Mouse (Mus musculus) kidney, adult 2 months (tissue): ENCODE measurements at regions not wholly inside any gene's neighbourhood (a gene's known extent, or its start where the extent isn't known, plus 50 kb on each side); places are given as distances from the start of the nearest gene placed in this dataset.

Source experiments
- DNase-seq: peaks from one replicate; pipeline ENCODE4 v3.0.0; 2021
- H3K27ac ChIP-seq: fragments of 200-500 bp; 2 replicates; pipeline ENCODE4 v1.5.1; 2012; ENCODE audit warnings: low read depth, low read length, control low read depth, inconsistent platforms; ENCODE audit not compliant: insufficient read depth
- H3K27me3 ChIP-seq: fragments of 200-500 bp; replicated peaks from 2 replicates; pipeline ENCODE4 v1.6.1; 2012; ENCODE audit warnings: mild to moderate bottlenecking, moderate library complexity, low read length, inconsistent platforms; ENCODE audit not compliant: control insufficient read depth, insufficient read depth
- H3K36me3 ChIP-seq: fragments of 200-500 bp; 2 replicates; pipeline ENCODE4 v1.6.1; 2012; ENCODE audit warnings: mild to moderate bottlenecking, moderate library complexity, low read length, inconsistent platforms; ENCODE audit not compliant: control insufficient read depth, insufficient read depth
- H3K4me1 ChIP-seq: fragments of 200-500 bp; 2 replicates; pipeline ENCODE4 v1.6.1; 2011; ENCODE audit warnings: low read length; ENCODE audit not compliant: control insufficient read depth, insufficient read depth
- H3K4me3 ChIP-seq: fragments of 200-500 bp; 2 replicates; pipeline ENCODE4 v1.5.1; 2011; ENCODE audit warnings: mild to moderate bottlenecking, low read depth, low read length, control low read depth; ENCODE audit not compliant: insufficient read depth
- CTCF ChIP-seq: fragments of 200-500 bp; conservative IDR thresholded peaks from 2 replicates; pipeline ENCODE4 v1.5.1; 2011; ENCODE audit warnings: low read depth, mild to moderate bottlenecking, control low read depth, low read length, moderate library complexity, mixed read lengths; ENCODE audit not compliant: insufficient read depth, insufficient read length
- POLR2A ChIP-seq: fragments of 200-500 bp; IDR thresholded peaks from one replicate; pipeline ENCODE4 v1.6.1; 2011; ENCODE audit warnings: low read depth, low read length, control low read depth
- WGBS: fragments of 180-500 bp; shearing (Covaris S2); methylation state at CpG from one replicate; pipeline ENCODE4 v1.1.7; 2018; 5-methylcytosine and 5-hydroxymethylcytosine counted together

DNA sequence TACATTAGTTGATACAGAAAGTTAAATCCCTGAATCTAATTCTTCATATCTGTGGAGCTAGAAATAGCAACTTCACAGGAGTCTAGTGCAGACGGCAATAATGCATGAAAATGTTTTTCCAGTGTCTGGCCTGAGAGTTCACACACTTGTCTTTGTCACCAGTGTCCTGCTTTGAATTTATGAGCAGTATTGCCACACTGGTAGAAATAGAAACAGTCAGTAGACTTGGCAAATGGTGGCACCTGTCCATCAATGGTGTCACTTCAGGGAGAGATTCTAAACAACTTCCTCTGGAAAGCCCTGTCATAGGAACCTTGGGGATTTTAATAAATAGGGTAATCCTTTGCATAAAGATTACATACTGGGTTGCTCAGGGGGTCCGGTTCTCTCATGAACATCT, 621.5 kb upstream of the Cdh11 start:
- no peaks in the 10 kb centered on the region for H3K36me3 ChIP-seq
- H3K27ac ChIP-seq = no peak overlapping the region
- no peak for DNase-seq
- no peaks in the 10 kb centered on the region for H3K4me1 ChIP-seq
- TF ChIP-seq CTCF = no peak
- no peak for TF ChIP-seq POLR2A
- WGBS = 60% methylated on average over 2 of the region's 2 CpGs
- H3K4me3 ChIP-seq = no peak overlapping the region
- H3K27me3 ChIP-seq = no peaks in the 10 kb centered on the region

- Histone ChIP-seq H3K4me3 (no peak overlapping the region), H3K4me1 (no peaks in the 10 kb centered on the region), H3K27ac (no peak overlapping the region), H3K36me3 (no peaks in the 10 kb centered on the region), H3K27me3 (no peaks in the 10 kb centered on the region)
- DNase-seq = peak; percentile 14
- TF ChIP-seq CTCF (no peak), POLR2A (no peak)
- WGBS = 41% methylated on average over 5 of the region's 5 CpGs
These were observed 622.2 kb upstream of the Cdh11 start for GRCm38 (mm10) chr8:103407631-103408030.

DNA sequence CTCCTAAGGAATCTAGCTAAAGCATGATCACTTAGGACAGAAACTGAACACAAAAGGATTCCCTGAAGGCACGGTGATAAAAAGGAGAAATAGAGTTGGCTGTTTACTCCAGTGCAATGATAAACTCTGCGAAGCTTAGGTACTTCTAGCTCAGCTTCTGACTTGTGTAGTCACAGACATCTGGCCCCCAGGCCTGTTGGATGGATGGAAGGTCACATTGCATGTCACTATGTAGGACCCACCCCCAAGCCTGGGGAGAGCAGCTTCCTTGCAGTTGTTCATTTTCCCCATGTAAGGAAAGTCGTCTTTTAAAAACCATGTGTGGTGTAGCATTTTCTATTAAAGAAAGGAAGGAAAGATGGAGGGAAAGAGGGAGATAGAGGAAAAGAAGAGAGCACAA, 623.0 kb upstream of the Cdh11 start:
- H3K4me3 ChIP-seq = no peak overlapping the region
- no peak for DNase-seq
- H3K4me1 ChIP-seq = no peaks in the 10 kb centered on the region
- 64% methylated on average over 3 of the region's 3 CpGs for WGBS
- H3K36me3 ChIP-seq = no peaks in the 10 kb centered on the region
- no peaks in the 10 kb centered on the region for H3K27me3 ChIP-seq
- TF ChIP-seq CTCF (no peak), POLR2A (no peak)
- no peak overlapping the region for H3K27ac ChIP-seq

DNA sequence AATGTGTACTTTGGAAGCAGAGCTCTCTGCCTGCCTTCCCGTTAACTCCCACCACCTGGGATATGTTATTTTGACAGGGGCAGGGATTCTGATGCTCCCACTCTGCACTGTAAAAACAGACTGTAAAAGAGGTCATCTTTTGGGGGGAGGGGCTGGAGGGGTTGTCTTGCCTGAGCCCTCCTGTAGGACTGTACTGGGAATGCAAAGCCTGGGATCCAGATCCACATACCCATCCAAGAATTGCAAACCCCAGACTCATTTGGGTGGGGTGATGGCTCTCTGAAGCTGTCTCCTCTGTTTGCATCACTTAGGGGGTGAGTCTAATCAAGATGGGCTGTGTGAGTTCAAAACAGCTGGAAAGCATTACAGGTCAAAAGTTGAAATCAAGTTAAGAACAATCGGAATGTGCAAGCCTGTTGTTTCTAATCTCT, 623.7 kb upstream of the Cdh11 start:
- peak; percentile 55 for DNase-seq

DNA sequence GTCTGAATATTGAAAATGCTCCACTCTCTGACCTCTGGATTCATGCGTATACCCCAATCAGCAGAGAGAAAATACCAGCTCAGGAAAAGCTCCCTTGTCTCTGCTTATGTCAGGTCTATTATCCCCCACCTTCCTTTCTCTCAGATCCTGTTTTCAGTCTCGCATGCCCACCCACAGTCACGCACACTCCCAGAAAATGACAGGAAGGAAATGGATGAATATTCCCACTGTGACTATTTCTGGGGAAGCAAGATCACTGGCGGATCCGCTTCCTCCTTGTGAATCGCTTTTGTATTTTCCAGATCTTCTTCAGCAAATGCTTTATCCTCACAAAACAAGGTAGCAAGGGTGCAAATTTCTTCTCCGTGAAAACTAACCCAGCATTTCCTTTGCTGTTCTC, 627.3 kb upstream of the Cdh11 start:
- H3K4me1 ChIP-seq = 0 out of 2 replicates have a peak, but pooled peaks cover 5% of the 10 kb centered on the region

More for the DNA sequence above, 623.7 kb upstream of the Cdh11 start:
- Histone ChIP-seq H3K27me3 (no peaks in the 10 kb centered on the region), H3K36me3 (no peaks in the 10 kb centered on the region), H3K27ac (peak overlapping the region; percentile 16; the same call in 1 of the 2 replicates), H3K4me3 (no peak overlapping the region), H3K4me1 (0 out of 2 replicates have a peak, but pooled peaks cover 2% of the 10 kb centered on the region)
- TF ChIP-seq CTCF = no peak
- no peak for TF ChIP-seq POLR2A
- 24% methylated on average over 2 of the region's 2 CpGs for WGBS

GRCm38 (mm10) chr8:103413589-103414575, 628.4 kb upstream of the Cdh11 start:
- DNase-seq = peak; percentile 29
- Histone ChIP-seq H3K4me3 (no peak overlapping the region), H3K36me3 (no peaks in the 10 kb centered on the region), H3K27me3 (no peaks in the 10 kb centered on the region), H3K4me1 (0 out of 2 replicates have a peak, but pooled peaks cover 5% of the 10 kb centered on the region), H3K27ac (no peak overlapping the region)
- TF ChIP-seq POLR2A (no peak), CTCF (no peak)
- 50% methylated on average over 11 of the region's 11 CpGs for WGBS

More for the DNA sequence above, 627.3 kb upstream of the Cdh11 start:
- no peak overlapping the region for H3K27ac ChIP-seq
- no peak for DNase-seq
- H3K27me3 ChIP-seq = no peaks in the 10 kb centered on the region
- H3K36me3 ChIP-seq = no peaks in the 10 kb centered on the region
- WGBS = 69% methylated on average over 7 of the region's 7 CpGs
- no peak for TF ChIP-seq CTCF
- no peak for TF ChIP-seq POLR2A
- H3K4me3 ChIP-seq = no peak overlapping the region

GRCm38 (mm10) chr8:103422313-103422973, 637.0 kb upstream of the Cdh11 start:
- no peak for DNase-seq
- Histone ChIP-seq H3K27ac (no peak overlapping the region), H3K27me3 (no peaks in the 10 kb centered on the region), H3K4me1 (no peaks in the 10 kb centered on the region), H3K36me3 (no peaks in the 10 kb centered on the region), H3K4me3 (no peak overlapping the region)
- WGBS = 86% methylated on average over 2 of the region's 2 CpGs
- TF ChIP-seq POLR2A (no peak), CTCF (no peak)
